Mouse (Mus musculus) cerebellum, adult 2 months (tissue): Measurements from ENCODE around the gene Gpatch8. TPM values are rescaled to one million over a fixed set of nuclear protein-coding genes. Genes with fewer than 3 reads are reported as not detected.

ENCODE experiments used
- DNase-seq, 2 experiments: peaks; one replicate each; pipeline ENCODE4 v3.0.0; 2021
- H3K27ac ChIP-seq: fragments of 200-500 bp; 2 replicates; pipeline ENCODE4 v1.5.1; 2012; ENCODE audit warnings: low read length, control low read depth, inconsistent platforms; ENCODE audit not compliant: insufficient read depth
- H3K27me3 ChIP-seq: fragments of 200-500 bp; 2 replicates; pipeline ENCODE4 v1.6.1; 2012; ENCODE audit warnings: inconsistent platforms, mild to moderate bottlenecking, low read length, moderate library complexity; ENCODE audit not compliant: control insufficient read depth, insufficient read depth
- H3K4me1 ChIP-seq: fragments of 200-500 bp; 2 replicates; pipeline ENCODE4 v1.6.1; 2011; ENCODE audit warnings: low read length; ENCODE audit not compliant: control insufficient read depth, insufficient read depth
- H3K4me3 ChIP-seq: fragments of 200-500 bp; replicated peaks from 2 replicates; pipeline ENCODE3; 2011; ENCODE audit warnings: mild to moderate bottlenecking, low read depth, low read length, control low read depth; ENCODE audit not compliant: insufficient read depth
- CTCF ChIP-seq: fragments of 200-500 bp; IDR thresholded peaks from 2 replicates; pipeline ENCODE4 v1.5.1; 2011; ENCODE audit warnings: low read depth, mild to moderate bottlenecking, control low read depth, low read length, moderate library complexity, borderline replicate concordance; ENCODE audit not compliant: insufficient read depth
- POLR2A ChIP-seq: fragments of 200-500 bp; IDR thresholded peaks from 2 replicates; pipeline ENCODE4 v1.6.1; 2011; ENCODE audit warnings: low read length, control low read depth, borderline replicate concordance; ENCODE audit not compliant: insufficient read depth
- WGBS: fragments of 180-500 bp; shearing (Covaris S2); methylation state at CpG from one replicate; pipeline ENCODE4 v1.1.7; 2018; 5-methylcytosine and 5-hydroxymethylcytosine counted together
- polyA plus RNA-seq: library from polyadenylated mRNA; depleted of rRNA; stranded (reverse); fragments of >200 nt; gene quantifications from 2 replicates; pipeline ENCODE4 v1.2.3, GENCODE M21; 2012

Gpatch8 gene
- polyA plus RNA-seq, 1 experiment, result 64.7 TPM

DNA sequence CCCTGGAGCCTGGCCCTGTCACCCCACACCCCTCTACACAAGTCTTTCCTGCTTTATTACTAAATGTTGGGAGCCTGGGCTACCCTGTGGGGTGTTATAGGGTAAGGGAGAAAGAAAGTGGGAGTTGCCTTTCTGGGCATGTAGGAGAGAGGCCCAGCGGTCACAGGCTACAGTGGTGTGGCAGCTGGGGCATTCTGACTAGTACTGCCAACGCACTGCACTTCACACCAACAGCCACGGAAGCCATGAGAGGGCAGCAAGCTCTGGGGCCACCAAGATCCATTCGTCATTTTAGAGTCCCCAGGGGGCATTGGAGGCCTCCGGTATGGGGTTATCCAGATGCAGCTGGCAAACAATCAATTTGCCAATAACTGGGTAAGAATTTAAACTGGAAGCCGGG is 114.1 kb downstream of the Gpatch8 start:
- Histone ChIP-seq H3K4me3 (no peak overlapping the region), H3K27me3 (no peaks in the 10 kb centered on the region), H3K4me1 (peaks cover 33% of the 10 kb centered on the region), H3K27ac (no peak overlapping the region)
- WGBS, result 71% methylated on average over 6 of the region's 6 CpGs
- no peak for DNase-seq
- TF ChIP-seq POLR2A, result no peak
- no peak for TF ChIP-seq CTCF

DNA sequence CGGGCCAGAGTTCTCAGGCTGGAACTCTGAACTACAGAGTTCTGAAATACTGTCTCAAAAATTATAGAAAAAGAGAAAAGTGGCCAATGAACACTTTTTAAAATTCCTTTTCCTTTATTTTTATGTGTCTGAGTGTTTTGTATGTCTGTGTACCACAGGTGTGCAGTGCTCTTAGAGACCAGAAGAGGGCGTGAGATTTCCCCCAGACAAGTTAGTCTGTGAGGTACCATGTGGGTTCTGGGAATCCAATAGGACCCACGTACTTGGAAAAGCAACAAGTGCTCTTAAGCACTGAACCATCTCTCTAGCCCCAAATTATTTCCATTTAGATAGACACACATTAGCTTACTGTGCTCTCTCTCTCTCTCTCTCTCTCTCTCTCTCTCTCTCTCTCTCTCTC is 114.8 kb downstream of the Gpatch8 start:
- H3K4me1 ChIP-seq, result peaks cover 33% of the 10 kb centered on the region
- 78% methylated on average over 3 of the region's 3 CpGs for WGBS

DNA sequence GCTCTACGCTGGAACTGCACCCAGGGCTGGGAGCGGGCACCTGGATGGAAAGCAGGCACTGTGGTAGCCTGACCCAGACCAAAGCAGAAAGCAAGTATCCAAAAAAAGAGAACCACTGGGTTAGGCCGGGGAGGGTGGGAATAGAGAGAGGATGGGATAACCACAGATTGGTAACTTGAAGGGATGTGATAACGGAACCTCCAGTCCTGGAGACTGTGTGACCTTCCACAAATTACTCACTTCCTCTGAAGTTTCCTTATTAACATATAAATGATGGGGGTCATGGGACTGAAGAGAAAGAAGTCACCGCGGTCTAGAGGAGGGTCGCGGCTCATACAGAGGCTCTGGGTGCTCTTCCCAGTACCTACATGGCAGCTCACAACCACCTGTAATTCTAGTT is 115.9 kb downstream of the Gpatch8 start:
- Histone ChIP-seq H3K27me3 (no peaks in the 10 kb centered on the region), H3K4me3 (no peak overlapping the region), H3K4me1 (peaks cover 37% of the 10 kb centered on the region), H3K27ac (no peak overlapping the region)
- TF ChIP-seq POLR2A (no peak), CTCF (no peak)
- DNase-seq, result no peak
- 84% methylated on average over 8 of the region's 8 CpGs for WGBS

More for the DNA sequence above, 114.8 kb downstream of the Gpatch8 start:
- Histone ChIP-seq H3K4me3 (no peak overlapping the region), H3K27me3 (no peaks in the 10 kb centered on the region), H3K27ac (no peak overlapping the region)
- TF ChIP-seq CTCF (no peak), POLR2A (no peak)
- DNase-seq, result no peak

DNA sequence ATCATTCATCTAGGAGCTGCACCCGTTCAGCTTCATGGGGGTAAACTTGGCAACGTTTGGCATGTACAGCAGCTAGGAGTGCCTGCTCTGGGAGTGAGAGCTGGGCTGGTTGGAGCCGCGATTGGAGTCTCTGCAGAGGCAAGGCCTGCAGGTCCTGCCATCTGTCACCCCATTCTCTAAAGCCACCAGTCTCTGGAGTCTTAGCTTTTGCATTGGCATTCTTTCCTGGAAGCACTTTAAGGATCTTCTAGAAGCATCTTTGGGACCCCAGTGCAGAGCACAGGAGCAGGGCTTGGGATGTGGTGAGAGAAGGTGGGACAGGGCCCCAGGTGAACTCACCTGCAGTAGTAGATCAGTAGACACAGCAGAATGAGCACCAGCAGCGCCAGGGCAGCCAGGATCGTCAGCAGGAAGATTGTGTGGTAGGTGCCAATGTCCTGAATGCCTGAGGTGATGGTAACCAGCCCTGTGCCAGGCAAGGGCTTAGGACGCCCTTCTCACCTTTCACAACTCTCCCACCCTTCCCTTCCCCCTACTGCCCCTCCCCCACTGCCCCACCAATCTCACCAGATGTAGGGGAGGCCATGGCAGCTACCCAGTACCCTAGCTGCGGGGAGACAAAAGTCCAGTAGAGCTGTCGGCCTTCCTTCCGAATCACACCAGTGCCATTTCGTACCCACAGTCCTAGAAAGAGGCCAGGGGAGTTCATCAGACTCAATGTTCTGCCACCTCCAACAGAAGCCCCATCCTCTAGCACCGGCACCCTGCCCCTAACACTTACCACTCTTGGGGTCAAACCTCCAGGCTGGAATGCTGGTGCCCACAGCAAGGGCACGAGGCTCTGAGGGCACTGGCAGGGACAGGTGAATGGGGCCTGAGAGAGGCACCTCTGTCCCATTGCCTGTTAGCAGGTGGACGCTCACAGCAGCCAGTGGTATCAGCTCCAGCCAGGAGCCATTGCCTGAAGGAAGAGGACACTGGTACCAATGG is 116.8 kb downstream of the Gpatch8 start:
- peak; percentile 81 to 85 for DNase-seq
- WGBS, result 28% methylated on average over 14 of the region's 14 CpGs
- no peaks in the 10 kb centered on the region for H3K27me3 ChIP-seq
- H3K4me1 ChIP-seq, result peaks cover 39% of the 10 kb centered on the region
- no peak overlapping the region for H3K4me3 ChIP-seq
- peak overlapping the region; percentile 86 for H3K27ac ChIP-seq
- TF ChIP-seq CTCF (no peak), POLR2A (no peak)

DNA sequence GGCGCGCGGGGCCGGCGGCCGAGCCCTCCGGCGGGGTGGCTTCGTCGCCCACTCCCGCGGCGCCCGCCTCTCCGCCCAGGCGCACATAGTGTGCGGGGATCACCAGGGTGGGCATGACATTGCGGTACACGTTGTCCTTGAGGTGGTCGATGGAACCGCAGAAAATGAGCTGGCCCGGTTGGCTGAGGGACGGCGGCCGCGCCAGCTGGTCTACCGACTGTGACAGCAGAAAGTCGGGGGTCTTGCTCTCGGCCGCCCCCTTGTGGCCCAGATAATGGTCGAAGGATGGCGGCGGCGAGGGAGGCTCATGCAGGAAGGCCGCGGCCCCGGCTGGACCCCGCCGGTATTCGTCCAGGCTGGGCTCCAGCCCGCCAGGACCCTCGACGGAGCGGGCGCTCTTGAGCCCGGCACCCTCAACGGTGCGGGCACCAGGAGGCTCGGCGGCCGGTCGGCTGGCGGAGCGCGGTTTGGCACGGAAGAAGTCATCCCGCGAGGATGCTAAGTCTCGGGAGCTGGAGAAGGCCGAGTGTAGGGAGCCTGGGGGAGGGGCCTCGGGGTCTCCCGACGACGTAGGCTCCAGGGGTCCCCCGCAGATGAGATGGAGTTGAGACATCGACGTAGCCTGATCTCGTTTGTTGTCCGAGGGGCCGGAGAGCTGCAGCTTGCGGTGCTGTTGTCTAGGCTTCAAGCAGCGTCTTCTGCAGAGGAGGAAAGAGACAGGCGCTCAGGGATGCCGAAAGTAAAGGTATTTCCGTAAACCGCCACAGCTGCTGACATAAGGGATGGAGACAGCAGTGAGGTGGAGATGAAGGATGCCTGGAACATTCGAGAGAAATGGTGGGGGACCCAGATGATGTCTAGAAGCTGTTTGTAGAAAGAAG is 117.7 kb downstream of the Gpatch8 start:
- peak; percentile 80 to 89 for DNase-seq
- Histone ChIP-seq H3K27me3 (no peaks in the 10 kb centered on the region), H3K4me3 (peak overlapping the region; percentile 48), H3K4me1 (peaks cover 45% of the 10 kb centered on the region), H3K27ac (peak overlapping the region; percentile 86)
- TF ChIP-seq CTCF, result peak; percentile 56
- TF ChIP-seq POLR2A, result no peak
- 14% methylated on average over 77 of the region's 77 CpGs for WGBS

DNA sequence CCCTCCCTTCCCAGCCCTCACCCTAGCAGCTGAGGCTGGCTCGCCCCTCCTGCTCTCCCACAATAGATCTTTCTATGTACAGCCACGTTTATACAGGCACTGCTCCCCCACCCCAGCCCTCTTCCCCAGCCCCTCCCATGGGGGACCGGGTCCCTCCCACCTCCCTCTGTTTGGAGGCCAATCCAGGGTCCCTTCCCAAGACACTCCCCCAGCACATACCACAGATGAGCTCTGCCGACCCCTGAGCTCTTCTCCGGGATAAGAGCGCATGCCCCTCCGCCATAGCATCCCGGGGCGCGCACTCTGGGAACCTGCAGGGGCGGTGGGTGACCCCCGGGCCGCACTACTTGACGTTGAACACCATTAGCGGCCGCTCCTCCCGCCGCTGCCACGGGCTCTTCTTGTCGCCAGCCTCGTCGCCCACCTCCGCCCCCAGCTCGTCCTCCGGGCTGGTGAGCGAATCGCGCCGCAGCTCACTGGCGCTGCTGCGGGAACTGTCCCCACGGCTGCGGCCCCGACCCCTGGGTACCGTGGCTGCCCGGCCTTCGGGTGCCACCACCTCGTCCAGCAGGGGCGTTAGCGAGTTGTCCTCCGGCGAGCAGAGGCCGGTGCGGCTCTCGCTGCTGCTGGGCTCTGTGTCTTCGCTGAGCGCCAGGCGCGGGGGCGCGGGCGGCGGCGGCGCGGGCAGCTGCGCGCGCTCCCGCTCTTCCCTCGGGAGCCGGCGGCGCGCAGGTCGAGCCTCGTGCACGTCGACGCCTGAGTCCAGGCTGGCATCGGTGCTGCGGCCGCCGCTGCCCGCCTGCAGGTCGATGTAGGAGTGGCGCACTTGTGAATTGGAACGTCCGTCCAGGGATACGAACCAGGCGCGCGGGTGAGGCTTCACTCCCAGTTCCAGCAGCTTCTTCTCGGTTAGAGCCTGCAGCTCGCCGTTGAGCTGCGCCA is 118.8 kb downstream of the Gpatch8 start:
- Histone ChIP-seq H3K27ac (peak overlapping the region; percentile 86), H3K27me3 (no peaks in the 10 kb centered on the region), H3K4me3 (peak overlapping the region; percentile 48), H3K4me1 (peaks cover 55% of the 10 kb centered on the region)
- TF ChIP-seq CTCF, result peak; percentile 7; the same call in 1 of the 2 replicates
- TF ChIP-seq POLR2A, result no peak
- 20% methylated on average over 87 of the region's 87 CpGs for WGBS
- DNase-seq, result peak; percentile 58 to 69

GRCm38 (mm10) chr11:102436471-102436790 is 119.8 kb downstream of the Gpatch8 start:
- Histone ChIP-seq H3K27ac (no peak overlapping the region), H3K4me1 (peaks cover 59% of the 10 kb centered on the region), H3K4me3 (no peak overlapping the region), H3K27me3 (no peaks in the 10 kb centered on the region)
- DNase-seq, result no peak
- TF ChIP-seq CTCF (no peak), POLR2A (no peak)
- WGBS, result 77% methylated on average over 10 of the region's 10 CpGs
